In genomic region chr7:136727628-136728402, GRCm38 (mm10) we compare ENCODE assay signal across 25 mouse cellular contexts.
DNase-seq lines count a peak whose midpoint lies in the region; ATAC-seq and TF ChIP-seq lines count a peak whose summit lies in the region.
"Had no signal": no experiment of that assay in that cellular context is flagged by ENCODE, and none has a peak within 500 bp of the region (broad histone marks: within the 10 kb centered on the region; RNA-seq: fewer than 3 reads in every experiment).

No protein-coding gene starts in this region.

- H3K9me3 ChIP-seq in intestine, embryonic 14.5 days (ENCODE audit: control insufficient read depth, low read length) = no peaks in the 10 kb centered on the region
- no peaks in the 10 kb centered on the region for H3K9me3 ChIP-seq in intestine, postnatal 0 days (ENCODE audit: control insufficient read depth)
- H3K9me3 ChIP-seq in stomach, embryonic 16.5 days (replicated peaks; ENCODE audit: control insufficient read depth, low read length) = no peaks in the 10 kb centered on the region
- H3K9me3 ChIP-seq: forebrain, embryonic 10.5 days; forebrain, embryonic 13.5 days; heart, embryonic 15.5 days had no signal

- DNase-seq in heart, adult 11 months = peak; percentile 11
- no peak for DNase-seq in heart, postnatal 25 days (ENCODE audit: low spot score)
- DNase-seq in intestine, embryonic 14.5 days (ENCODE audit: low spot score) = no peak
- DNase-seq in left cerebral cortex, adult 2 months (ENCODE audit: extremely low spot score in 1 of 2, low spot score in 2 of 2) = no peak
- DNase-seq in cerebellum, adult 8-10 months = no peak
- DNase-seq: adrenal gland, adult 8-10 months; adrenal gland, postnatal 25 days; cerebellum, adult 11-12 months; cerebellum, adult 9-10 months; cerebellum, postnatal 14 days; forebrain, postnatal 0 days; gastrocnemius, adult 2 months; gastrocnemius, postnatal 14 days; heart, adult 18-20 months; heart, postnatal 10 days; heart, postnatal 4 days had no signal

- H3K36me3 ChIP-seq in intestine, embryonic 14.5 days (ENCODE audit: control insufficient read depth, insufficient read depth, low read length) = no peaks in the 10 kb centered on the region
- no peaks in the 10 kb centered on the region for H3K36me3 ChIP-seq in intestine, postnatal 0 days (ENCODE audit: control insufficient read depth, insufficient read depth)
- no peaks in the 10 kb centered on the region for H3K36me3 ChIP-seq in stomach, embryonic 16.5 days (ENCODE audit: control insufficient read depth, insufficient read depth, low read length)
- H3K36me3 ChIP-seq: forebrain, embryonic 10.5 days; heart, embryonic 12.5 days; heart, embryonic 15.5 days had no signal

- H3K27ac ChIP-seq in intestine, embryonic 14.5 days (ENCODE audit: low read depth) = no peak overlapping the region
- H3K27ac ChIP-seq in intestine, postnatal 0 days (ENCODE audit: low read depth, low read length) = no peak overlapping the region; the same call in 1 of the 2 replicates
- H3K27ac ChIP-seq in stomach, embryonic 16.5 days (ENCODE audit: low read length) = no peak overlapping the region
- H3K27ac ChIP-seq in left cerebral cortex, adult 2 months = no peak overlapping the region
- H3K27ac ChIP-seq: forebrain, embryonic 10.5 days; forebrain, embryonic 13.5 days; gastrocnemius, adult 2 months; heart, embryonic 15.5 days; hindbrain, embryonic 14.5 days had no signal

- no peaks in the 10 kb centered on the region for H3K4me1 ChIP-seq in intestine, embryonic 14.5 days (replicated peaks; ENCODE audit: control insufficient read depth, insufficient read depth, low read length)
- H3K4me1 ChIP-seq in intestine, postnatal 0 days (replicated peaks; ENCODE audit: control insufficient read depth, insufficient read depth, low read length) = 0 out of 2 replicates have a peak, but pooled peaks cover 2% of the 10 kb centered on the region
- H3K4me1 ChIP-seq in stomach, embryonic 16.5 days (ENCODE audit: control insufficient read depth, insufficient read depth, low read length) = no peaks in the 10 kb centered on the region
- H3K4me1 ChIP-seq: heart, embryonic 12.5 days; heart, embryonic 15.5 days had no signal

- intact Hi-C loops in heart, postnatal 25 days (cut with DNase I) = no loop called here
- intact Hi-C loops in left cerebral cortex, adult 2 months (cut with DNase I) = no loop called here

- no peaks in the 10 kb centered on the region for H3K27me3 ChIP-seq in intestine, embryonic 14.5 days (replicated peaks; ENCODE audit: control insufficient read depth, insufficient read depth, low read length)
- no peaks in the 10 kb centered on the region for H3K27me3 ChIP-seq in intestine, postnatal 0 days (replicated peaks; ENCODE audit: control insufficient read depth, insufficient read depth, low read length)
- H3K27me3 ChIP-seq in stomach, embryonic 16.5 days (ENCODE audit: control insufficient read depth, insufficient read depth, low read length) = no peaks in the 10 kb centered on the region
- H3K27me3 ChIP-seq: forebrain, embryonic 13.5 days; heart, embryonic 12.5 days had no signal

- WGBS in intestine, embryonic 14.5 days = 67% methylated on average over 1 of the region's 1 CpGs
- WGBS in intestine, postnatal 0 days = 26% methylated on average over 1 of the region's 1 CpGs
- 67% methylated on average over 1 of the region's 1 CpGs for WGBS in stomach, embryonic 16.5 days

- no peak overlapping the region for H3K4me2 ChIP-seq in intestine, embryonic 14.5 days (ENCODE audit: low read length)
- H3K4me2 ChIP-seq in intestine, postnatal 0 days (replicated peaks; ENCODE audit: low read depth) = no peak overlapping the region
- H3K4me2 ChIP-seq in stomach, embryonic 16.5 days (ENCODE audit: low read depth, low read length) = no peak overlapping the region
- H3K4me2 ChIP-seq: forebrain, embryonic 13.5 days; heart, embryonic 12.5 days; heart, embryonic 15.5 days; hindbrain, embryonic 14.5 days had no signal

- H3K9ac ChIP-seq in intestine, embryonic 14.5 days (ENCODE audit: low read length) = no peak overlapping the region
- no peak overlapping the region for H3K9ac ChIP-seq in intestine, postnatal 0 days (ENCODE audit: low read depth, low read length)
- no peak overlapping the region for H3K9ac ChIP-seq in stomach, embryonic 16.5 days (ENCODE audit: low read length)
- H3K9ac ChIP-seq: forebrain, embryonic 13.5 days; forebrain, postnatal 0 days; heart, embryonic 12.5 days; heart, embryonic 15.5 days; hindbrain, embryonic 14.5 days had no signal

- ATAC-seq in intestine, embryonic 14.5 days (replicated peaks; ENCODE audit: low FRiP score, low TSS enrichment, low read depth) = peak; percentile 91
- ATAC-seq in intestine, postnatal 0 days = peak; percentile 99
- ATAC-seq in stomach, embryonic 16.5 days (ENCODE audit: insufficient read depth, low FRiP score) = peak; percentile 64; the same call in 1 of the 2 replicates
- no peak for ATAC-seq in monocyte, adult 5-6 weeks (replicated peaks; ENCODE audit: insufficient number of reproducible peaks, low FRiP score, low TSS enrichment, poor library complexity, severe bottlenecking)
- ATAC-seq: activated CD4-positive, CD25-positive, alpha-beta regulatory T cell, adult 4 months; forebrain, embryonic 13.5 days; forebrain, postnatal 0 days had no signal

- TF ChIP-seq CTCF in intestine, postnatal 0 days (IDR thresholded peaks at IDR 0.05; ENCODE audit: low read depth) = no peak
- TF ChIP-seq CTCF in left cerebral cortex, adult 2 months (IDR thresholded peaks at IDR 0.05) = no peak

- H3K4me3 ChIP-seq in intestine, embryonic 14.5 days (ENCODE audit: low read depth, low read length) = no peak overlapping the region
- H3K4me3 ChIP-seq in intestine, postnatal 0 days (ENCODE audit: low read depth, low read length) = no peak overlapping the region
- H3K4me3 ChIP-seq in stomach, embryonic 16.5 days (replicated peaks; ENCODE audit: low read length) = no peak overlapping the region
- H3K4me3 ChIP-seq in left cerebral cortex, adult 2 months = no peak overlapping the region
- H3K4me3 ChIP-seq: forebrain, embryonic 10.5 days; forebrain, embryonic 13.5 days; gastrocnemius, adult 2 months; heart, embryonic 12.5 days; heart, embryonic 15.5 days had no signal
